Mouse (Mus musculus) intestine, embryonic 16.5 days (tissue): ENCODE measurements around the gene Vcl. TPM values are rescaled to one million over a fixed set of nuclear protein-coding genes. Genes with fewer than 3 reads are reported as not detected.

Source experiments
- ATAC-seq: fragments of 200-750 bp; cut with Nextera tagmentation; 2 replicates; pipeline ENCODE4 v1.8.0; 2017; ENCODE audit warnings: moderate TSS enrichment, moderate library complexity
- H3K27ac ChIP-seq: fragments of 300-500 bp; sonication (generic); 2 replicates; pipeline ENCODE4 v1.5.1; 2014; ENCODE audit warnings: mild to moderate bottlenecking, low read length
- H3K27me3 ChIP-seq: fragments of 300-500 bp; sonication (generic); replicated peaks from 2 replicates; pipeline ENCODE4 v1.6.1; 2014; ENCODE audit warnings: low read length, control low read depth, mixed read lengths; ENCODE audit not compliant: control insufficient read depth, insufficient read depth
- H3K36me3 ChIP-seq: fragments of 300-500 bp; sonication (generic); 2 replicates; pipeline ENCODE4 v1.6.1; 2014; ENCODE audit warnings: low read length, control low read depth; ENCODE audit not compliant: control insufficient read depth, insufficient read depth
- H3K4me1 ChIP-seq: fragments of 300-500 bp; sonication (generic); 2 replicates; pipeline ENCODE4 v1.6.1; 2014; ENCODE audit warnings: low read length, control low read depth, mixed read lengths; ENCODE audit not compliant: control insufficient read depth, insufficient read depth
- H3K4me2 ChIP-seq: fragments of 300-500 bp; sonication (generic); 2 replicates; pipeline ENCODE4 v1.6.1; 2014; ENCODE audit warnings: low read depth, low read length, control low read depth
- H3K4me3 ChIP-seq: fragments of 300-500 bp; sonication (generic); 2 replicates; pipeline ENCODE4 v1.5.1; 2014; ENCODE audit warnings: mild to moderate bottlenecking, low read length
- H3K9ac ChIP-seq: fragments of 300-500 bp; sonication (generic); 2 replicates; pipeline ENCODE4 v1.6.1; 2014; ENCODE audit warnings: low read depth, low read length
- H3K9me3 ChIP-seq: fragments of 300-500 bp; sonication (generic); 2 replicates; pipeline ENCODE4 v1.6.1; 2016; ENCODE audit warnings: low read length, control low read depth; ENCODE audit not compliant: control insufficient read depth
- WGBS: fragments of 180-500 bp; shearing (Covaris S2); extraction: QIAGEN DNeasy Blood & Tissue Kit; methylation state at CpG from one replicate; pipeline ENCODE4 v1.1.7; 2014; 5-methylcytosine and 5-hydroxymethylcytosine counted together
- polyA plus RNA-seq: library from polyadenylated mRNA; unstranded; fragments of >200 nt; fragmentation: Nextera tagmentation; extraction: Ambion mirVana; gene quantifications from 2 replicates; pipeline ENCODE4 v1.2.1, GENCODE M21; 2015

Gene Vcl
- polyA plus RNA-seq, 1 experiment from 2014 or later, result 51.5 TPM

GRCm38 (mm10) chr14:20994475-20994874, 65.3 kb downstream of the Vcl start:
- Histone ChIP-seq H3K27ac (no peak overlapping the region), H3K27me3 (no peaks in the 10 kb centered on the region), H3K4me2 (no peak overlapping the region), H3K4me1 (no peaks in the 10 kb centered on the region), H3K9me3 (no peaks in the 10 kb centered on the region), H3K9ac (no peak overlapping the region), H3K4me3 (no peak overlapping the region), H3K36me3 (no peaks in the 10 kb centered on the region)
- WGBS, result 71% methylated on average over 3 of the region's 3 CpGs
- no peak for ATAC-seq

GRCm38 (mm10) chr14:20995497-20995896, 66.3 kb downstream of the Vcl start:
- 89% methylated on average over 2 of the region's 2 CpGs for WGBS
- H3K4me3 ChIP-seq, result no peak overlapping the region

GRCm38 (mm10) chr14:20996361-20996760, 67.2 kb downstream of the Vcl start:
- H3K27me3 ChIP-seq, result no peaks in the 10 kb centered on the region
- H3K4me3 ChIP-seq, result no peak overlapping the region
- H3K4me1 ChIP-seq, result no peaks in the 10 kb centered on the region
- no peak overlapping the region for H3K27ac ChIP-seq
- 66% methylated on average over 5 of the region's 5 CpGs for WGBS
- no peaks in the 10 kb centered on the region for H3K36me3 ChIP-seq
- ATAC-seq, result no peak
- H3K9me3 ChIP-seq, result no peaks in the 10 kb centered on the region
- H3K4me2 ChIP-seq, result no peak overlapping the region
- H3K9ac ChIP-seq, result no peak overlapping the region

More at GRCm38 (mm10) chr14:20995497-20995896, 66.3 kb downstream of the Vcl start:
- Histone ChIP-seq H3K9me3 (no peaks in the 10 kb centered on the region), H3K27ac (no peak overlapping the region), H3K4me1 (no peaks in the 10 kb centered on the region), H3K4me2 (no peak overlapping the region), H3K27me3 (no peaks in the 10 kb centered on the region), H3K36me3 (no peaks in the 10 kb centered on the region), H3K9ac (no peak overlapping the region)
- no peak for ATAC-seq

- Histone ChIP-seq H3K4me1 (no peaks in the 10 kb centered on the region), H3K9ac (no peak overlapping the region), H3K4me3 (no peak overlapping the region), H3K27ac (no peak overlapping the region), H3K36me3 (no peaks in the 10 kb centered on the region), H3K4me2 (no peak overlapping the region), H3K9me3 (no peaks in the 10 kb centered on the region), H3K27me3 (no peaks in the 10 kb centered on the region)
- ATAC-seq, result no peak
- 66% methylated on average over 3 of the region's 3 CpGs for whole genome bisulfite sequencing
Measured at GRCm38 (mm10) chr14:20997548-20997947, 68.3 kb downstream of the Vcl start.

- no peaks in the 10 kb centered on the region for H3K4me1 ChIP-seq
- no peak overlapping the region for H3K4me2 ChIP-seq
- no peaks in the 10 kb centered on the region for H3K36me3 ChIP-seq
- H3K9me3 ChIP-seq, result no peaks in the 10 kb centered on the region
- 62% methylated on average over 4 of the region's 4 CpGs for WGBS
- no peak overlapping the region for H3K9ac ChIP-seq
- H3K4me3 ChIP-seq, result no peak overlapping the region
- ATAC-seq, result peak; percentile 56; the same call in 1 of the 2 replicates
- no peak overlapping the region for H3K27ac ChIP-seq
- H3K27me3 ChIP-seq, result no peaks in the 10 kb centered on the region
Measured at GRCm38 (mm10) chr14:20999617-21000016, 70.4 kb downstream of the Vcl start.

- Histone ChIP-seq H3K27me3 (no peaks in the 10 kb centered on the region), H3K9me3 (no peaks in the 10 kb centered on the region), H3K4me1 (no peaks in the 10 kb centered on the region), H3K9ac (no peak overlapping the region), H3K27ac (no peak overlapping the region), H3K36me3 (peaks cover 12% of the 10 kb centered on the region; the same call in 1 of the 2 replicates), H3K4me3 (no peak overlapping the region), H3K4me2 (no peak overlapping the region)
- WGBS, result 86% methylated on average over 5 of the region's 5 CpGs
- ATAC-seq, result no peak
Measured at GRCm38 (mm10) chr14:21013800-21014334, 84.7 kb downstream of the Vcl start.

- 92% methylated on average over 5 of the region's 5 CpGs for WGBS
- no peaks in the 10 kb centered on the region for H3K9me3 ChIP-seq
- ATAC-seq, result no peak
- peaks cover 10% of the 10 kb centered on the region; the same call in 1 of the 2 replicates for H3K36me3 ChIP-seq
- no peaks in the 10 kb centered on the region for H3K4me1 ChIP-seq
- no peak overlapping the region for H3K9ac ChIP-seq
- H3K27me3 ChIP-seq, result no peaks in the 10 kb centered on the region
- no peak overlapping the region for H3K4me3 ChIP-seq
- H3K27ac ChIP-seq, result no peak overlapping the region
- no peak overlapping the region for H3K4me2 ChIP-seq
Measured at GRCm38 (mm10) chr14:21017871-21018270, 88.7 kb downstream of the Vcl start.

- H3K4me1 ChIP-seq, result no peaks in the 10 kb centered on the region
- H3K9me3 ChIP-seq, result no peaks in the 10 kb centered on the region
- H3K27ac ChIP-seq, result no peak overlapping the region
- no peak overlapping the region for H3K9ac ChIP-seq
- no peak overlapping the region for H3K4me3 ChIP-seq
- WGBS, result 45% methylated on average over 3 of the region's 3 CpGs
- ATAC-seq, result no peak
- peaks cover 10% of the 10 kb centered on the region; the same call in 1 of the 2 replicates for H3K36me3 ChIP-seq
- no peaks in the 10 kb centered on the region for H3K27me3 ChIP-seq
- no peak overlapping the region for H3K4me2 ChIP-seq
Measured at GRCm38 (mm10) chr14:21018977-21019376, 89.8 kb downstream of the Vcl start.

GRCm38 (mm10) chr14:21020435-21020834, 91.2 kb downstream of the Vcl start:
- Histone ChIP-seq H3K4me3 (no peak overlapping the region), H3K27ac (no peak overlapping the region), H3K27me3 (no peaks in the 10 kb centered on the region), H3K4me2 (no peak overlapping the region), H3K9me3 (no peaks in the 10 kb centered on the region), H3K4me1 (no peaks in the 10 kb centered on the region), H3K36me3 (peaks cover 10% of the 10 kb centered on the region; the same call in 1 of the 2 replicates), H3K9ac (no peak overlapping the region)
- ATAC-seq, result no peak
- WGBS, result 92% methylated on average over 8 of the region's 8 CpGs

GRCm38 (mm10) chr14:21027542-21027941, 98.3 kb downstream of the Vcl start:
- Histone ChIP-seq H3K4me3 (no peak overlapping the region), H3K27ac (no peak overlapping the region), H3K4me1 (no peaks in the 10 kb centered on the region), H3K36me3 (peaks cover 11% of the 10 kb centered on the region; the same call in 1 of the 2 replicates), H3K4me2 (no peak overlapping the region), H3K9ac (no peak overlapping the region), H3K27me3 (no peaks in the 10 kb centered on the region), H3K9me3 (no peaks in the 10 kb centered on the region)
- ATAC-seq, result no peak
